Mouse (Mus musculus): ENCODE results near the gene Fam3b.

The Fam3b gene

DNA sequence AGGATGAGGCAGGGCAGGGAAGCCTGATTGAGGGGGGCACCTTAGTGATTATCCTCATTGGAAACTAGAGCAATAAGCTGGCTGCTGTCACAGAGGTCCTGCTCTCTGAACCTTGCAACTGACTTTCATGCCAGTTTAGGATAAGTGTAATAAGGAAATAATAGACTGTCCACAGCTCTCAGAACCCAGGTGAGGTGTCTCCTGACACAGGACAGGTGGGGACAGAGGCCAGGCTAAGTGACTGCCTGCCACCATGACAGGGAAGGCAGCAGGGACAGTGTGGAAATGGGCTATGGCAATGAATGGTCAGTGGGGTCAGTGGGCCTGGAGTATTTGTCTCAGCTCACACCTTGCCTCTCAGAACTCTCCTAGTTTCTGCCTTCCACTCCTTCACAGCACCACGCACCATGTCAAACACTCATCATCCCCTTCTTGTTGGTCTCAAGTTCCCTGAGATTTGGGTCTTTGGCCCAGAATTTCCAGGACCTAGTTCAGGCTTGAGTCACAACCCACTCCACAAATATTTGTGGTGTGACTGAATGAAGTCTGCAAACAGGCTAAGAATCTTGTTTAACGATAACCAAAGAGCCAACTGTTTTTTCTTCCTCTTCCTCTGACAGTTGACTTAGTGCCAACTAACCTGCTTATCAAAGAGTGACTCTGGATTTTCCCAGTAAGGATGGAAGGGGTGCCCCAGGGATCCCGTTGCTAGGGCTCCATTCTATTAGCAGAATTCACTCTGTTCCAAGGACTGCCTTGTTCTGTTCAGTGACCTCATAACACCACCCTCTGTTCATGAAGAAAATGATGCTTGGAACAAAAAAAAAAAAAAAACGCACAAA is at the start of gene Fam3b:
TSS of gene Fam3b (minus strand) at position 718 of the 842 bp plus-strand sequence.
- no peak for DNase-seq (ENCODE audit: extremely low read depth, insufficient read length, low spot score)

DNA sequence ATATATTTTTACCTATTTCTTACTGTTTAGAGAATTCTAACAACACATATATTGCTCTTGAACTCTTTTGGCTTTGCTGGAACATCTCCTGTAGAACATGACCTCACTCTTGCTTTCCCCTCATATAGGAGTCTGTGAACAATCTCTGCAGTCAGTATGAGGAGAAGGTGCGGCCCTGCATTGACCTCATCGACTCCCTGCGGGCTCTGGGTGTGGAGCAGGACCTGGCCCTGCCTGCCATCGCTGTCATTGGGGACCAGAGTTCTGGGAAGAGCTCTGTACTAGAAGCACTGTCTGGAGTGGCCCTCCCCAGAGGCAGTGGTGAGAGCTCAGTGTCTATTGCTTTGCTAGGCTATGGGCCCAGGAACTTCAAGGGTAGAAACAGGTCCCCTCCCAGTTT is 29.7 kb upstream of the Fam3b start:
- DNase-seq (ENCODE audit: extremely low read depth, insufficient read length, low spot score) = no peak

DNA sequence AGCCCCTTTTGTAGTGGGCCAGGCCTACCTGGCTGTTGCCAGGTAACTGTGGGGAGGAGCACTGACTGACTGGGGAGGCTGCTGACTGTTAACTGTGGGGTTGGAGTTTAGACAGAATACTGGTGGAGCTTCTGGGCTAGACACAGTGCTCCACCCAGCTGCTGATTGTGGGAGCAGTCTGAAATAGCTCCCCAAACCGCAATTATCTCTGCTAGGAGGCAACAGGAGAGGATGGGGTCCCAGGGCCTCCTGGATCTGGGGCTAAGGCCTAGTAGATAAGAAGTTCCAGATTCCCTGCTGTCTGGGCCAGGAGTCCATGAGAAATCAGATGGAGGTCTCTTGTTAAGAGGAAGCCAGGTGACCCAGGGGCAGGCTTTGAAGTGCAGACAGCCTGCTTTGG is 22.2 kb upstream of the Fam3b start:
- DNase-seq (ENCODE audit: extremely low read depth, insufficient read length, low spot score) = no peak

DNA sequence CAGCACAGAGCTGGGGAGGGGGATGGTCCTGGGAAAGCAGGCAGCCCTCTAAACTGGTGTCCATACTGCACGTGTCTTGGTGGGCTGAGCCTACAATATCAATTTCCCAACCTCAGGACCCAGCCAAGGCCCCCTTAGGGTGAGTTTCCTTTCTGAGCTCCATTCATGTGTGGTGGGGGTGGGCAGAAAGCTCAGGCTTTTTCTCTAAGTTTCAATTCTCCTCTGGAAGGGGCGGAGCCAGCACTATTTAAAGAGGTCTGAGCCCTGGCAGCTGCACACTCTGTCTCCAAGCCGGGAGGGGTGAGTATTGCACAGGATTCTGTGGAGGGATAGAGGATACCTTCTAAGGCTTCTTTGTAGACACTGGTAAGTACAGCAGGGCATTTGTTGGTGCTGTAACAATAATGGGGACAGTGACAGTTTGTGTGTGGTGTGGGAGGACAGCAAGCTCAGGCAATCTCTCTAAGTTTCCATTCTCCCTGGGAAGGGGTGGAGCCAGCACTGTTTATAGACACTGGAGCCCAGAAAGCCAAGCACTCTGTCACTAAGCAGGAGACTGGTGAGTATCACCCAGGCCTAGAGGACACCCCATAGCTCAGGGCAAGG is 21.3 kb upstream of the Fam3b start:
- no peak for DNase-seq (ENCODE audit: extremely low read depth, insufficient read length, low spot score)

DNA sequence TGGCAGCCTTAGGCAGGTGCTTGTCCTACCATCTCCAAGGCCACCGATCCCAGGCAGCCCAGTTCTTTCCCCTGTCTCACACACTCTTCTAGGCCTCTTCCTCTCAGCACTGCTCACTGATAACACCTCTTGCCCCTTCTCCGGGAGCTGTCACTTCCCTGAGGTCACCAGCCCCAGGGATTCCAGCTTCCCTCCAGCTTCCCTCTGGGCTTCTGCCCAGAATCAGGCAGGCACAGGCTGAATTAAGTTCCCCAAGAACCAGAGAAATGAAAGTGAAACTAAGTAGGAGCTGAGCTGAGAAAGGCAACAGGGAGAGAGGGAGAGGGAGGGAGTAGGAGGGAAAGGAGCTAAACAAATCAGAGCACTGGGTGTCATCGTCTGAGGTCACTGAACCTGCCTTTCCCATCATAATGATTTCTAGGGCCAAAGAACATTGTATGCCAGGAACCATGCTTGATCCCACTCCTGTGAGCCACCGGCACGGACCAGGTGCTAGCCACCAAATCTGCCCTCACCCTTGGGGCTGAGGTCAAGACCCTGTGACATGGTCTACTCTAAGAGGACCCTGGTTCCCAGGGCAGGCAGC is 20.4 kb upstream of the Fam3b start:
- DNase-seq (ENCODE audit: extremely low read depth, insufficient read length, low spot score) = peak; percentile 72

DNA sequence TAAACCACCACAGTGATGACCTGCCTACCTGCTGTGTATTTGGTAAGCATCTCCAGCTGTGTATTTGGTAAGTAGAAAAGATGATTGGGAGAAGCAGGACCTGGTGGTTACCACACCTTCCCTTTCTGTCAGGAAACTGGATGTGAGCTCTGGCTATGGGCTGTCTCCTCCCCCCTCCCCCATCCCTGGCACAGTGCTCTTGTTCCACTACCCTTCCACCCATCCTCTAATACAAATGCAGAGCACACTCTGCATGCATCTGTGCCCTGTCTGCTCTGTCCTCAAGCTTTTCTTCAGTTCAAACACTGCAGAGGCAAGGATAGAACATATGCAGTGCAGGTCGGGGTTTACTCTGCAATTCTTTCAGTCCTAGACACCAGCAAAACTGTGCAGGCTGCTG is 19.8 kb upstream of the Fam3b start:
- no peak for DNase-seq (ENCODE audit: extremely low read depth, insufficient read length, low spot score)

DNA sequence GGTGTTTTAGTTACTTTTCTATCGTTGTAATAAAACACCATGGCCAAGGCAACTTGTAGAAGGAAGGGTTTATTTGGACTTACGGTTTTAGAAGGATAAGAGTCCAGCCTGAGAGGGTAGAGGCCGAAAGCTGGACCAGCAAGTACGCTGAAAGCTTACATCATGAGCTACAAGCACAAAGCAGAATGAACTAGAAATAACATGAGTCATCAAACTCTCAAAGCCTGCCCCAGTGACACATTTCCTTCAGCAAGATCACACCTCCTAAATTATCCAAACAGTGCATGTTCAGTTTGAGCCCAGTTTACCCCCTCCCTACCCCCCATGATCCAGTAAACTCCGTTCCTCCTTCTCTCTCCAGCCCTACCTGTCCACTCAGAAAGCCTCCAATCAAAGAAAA is 19.1 kb upstream of the Fam3b start:
- DNase-seq (ENCODE audit: extremely low read depth, insufficient read length, low spot score) = no peak

DNA sequence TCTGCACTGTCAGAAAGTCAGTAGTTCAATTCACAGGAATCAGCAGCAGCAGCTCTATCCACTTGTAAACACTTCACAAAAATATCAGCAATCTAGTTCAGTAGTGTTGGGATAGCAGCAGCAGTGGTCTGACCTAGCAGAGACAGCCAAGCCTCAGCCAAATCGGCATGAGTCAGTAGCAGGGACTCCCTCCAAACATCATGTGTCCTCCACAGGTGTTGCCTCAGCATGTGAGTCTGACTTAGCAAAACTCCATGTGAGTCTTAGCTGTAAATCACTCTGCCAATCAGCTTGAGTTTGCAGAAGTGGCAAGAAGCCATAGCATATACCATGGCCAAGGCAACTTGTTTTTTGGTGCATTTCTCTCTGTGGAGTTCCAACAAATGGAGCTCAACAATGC is 18.5 kb upstream of the Fam3b start:
- no peak for DNase-seq (ENCODE audit: extremely low read depth, insufficient read length, low spot score)

DNA sequence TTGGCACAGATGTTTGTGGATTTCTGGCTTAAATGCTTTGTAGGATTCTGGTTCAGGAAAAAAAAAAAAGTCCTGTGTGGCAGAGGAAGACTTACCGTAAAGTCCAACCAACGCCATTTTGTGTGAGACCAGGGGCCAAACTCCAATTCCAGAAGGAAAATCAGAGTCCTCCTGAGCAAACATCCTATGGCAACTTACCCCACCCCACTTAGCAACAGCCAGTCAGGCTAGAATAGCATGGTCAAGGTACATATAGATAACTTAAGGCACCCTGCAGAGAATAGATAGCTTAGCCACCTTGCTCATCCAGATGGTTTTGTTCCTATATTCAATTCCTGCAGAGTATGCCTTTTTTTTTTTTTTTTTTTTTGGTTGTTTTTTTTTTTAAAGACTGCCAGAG is 14.6 kb upstream of the Fam3b start:
- DNase-seq (ENCODE audit: extremely low read depth, insufficient read length, low spot score) = no peak

DNA sequence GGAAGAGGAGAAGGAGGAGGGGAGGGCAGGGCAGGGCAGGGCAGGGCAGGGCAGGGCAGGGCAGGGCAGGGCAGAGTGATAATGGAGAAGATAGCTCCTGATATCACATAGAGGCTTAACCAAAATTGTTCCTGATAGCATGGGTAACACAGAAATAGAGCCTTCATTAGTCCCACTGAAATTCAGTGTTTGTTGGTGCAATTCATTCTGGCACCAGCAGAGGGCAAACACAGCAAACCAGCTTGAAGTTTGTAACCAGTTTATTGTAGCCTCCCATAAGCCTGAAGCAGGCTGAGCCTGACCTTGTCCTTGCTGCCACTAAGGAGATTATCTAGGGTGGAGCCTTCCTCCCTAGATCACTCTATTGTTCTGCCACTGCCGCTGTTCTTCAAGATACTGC is 8.4 kb upstream of the Fam3b start:
- DNase-seq (ENCODE audit: extremely low read depth, insufficient read length, low spot score) = no peak

DNA sequence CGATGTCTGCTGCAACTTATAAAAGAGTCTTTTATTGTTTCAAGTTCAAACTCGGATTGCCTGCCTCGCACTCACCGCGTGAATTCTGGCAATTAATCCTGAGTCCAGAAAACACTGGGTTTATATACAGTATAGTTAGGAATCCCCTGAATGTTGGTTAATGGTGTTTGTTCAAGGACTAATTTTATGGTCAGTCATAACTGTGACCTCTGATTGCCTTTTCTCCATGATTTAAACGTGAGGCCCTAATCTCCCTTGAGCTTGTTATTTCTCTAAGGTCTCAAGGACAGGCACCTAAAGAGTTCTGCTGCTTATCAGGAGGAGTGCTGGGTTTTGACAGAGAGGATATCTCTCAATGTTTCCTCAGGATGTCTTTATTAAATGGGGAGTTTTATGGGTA is 7.4 kb upstream of the Fam3b start:
- no peak for DNase-seq (ENCODE audit: extremely low read depth, insufficient read length, low spot score)

DNA sequence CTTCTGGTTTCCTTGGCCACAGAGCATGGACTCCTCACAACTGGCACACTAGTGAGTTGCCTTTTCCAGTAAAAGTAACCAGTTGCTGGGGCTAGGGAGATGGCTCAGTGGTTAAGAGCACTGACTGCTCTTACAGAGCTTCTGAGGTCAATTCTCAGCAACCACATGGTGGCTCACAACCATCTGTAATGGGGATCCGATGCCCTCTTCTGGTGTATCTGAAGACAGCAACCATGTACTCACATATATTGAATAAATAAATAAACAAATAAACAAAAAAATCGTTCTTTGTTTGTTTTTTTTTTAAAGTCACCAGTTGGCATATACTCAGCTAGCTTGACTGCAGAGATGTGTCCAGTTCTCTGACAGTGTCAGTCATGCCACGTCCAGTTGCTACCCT is 1.7 kb upstream of the Fam3b start:
- DNase-seq (ENCODE audit: extremely low read depth, insufficient read length, low spot score) = no peak

DNA sequence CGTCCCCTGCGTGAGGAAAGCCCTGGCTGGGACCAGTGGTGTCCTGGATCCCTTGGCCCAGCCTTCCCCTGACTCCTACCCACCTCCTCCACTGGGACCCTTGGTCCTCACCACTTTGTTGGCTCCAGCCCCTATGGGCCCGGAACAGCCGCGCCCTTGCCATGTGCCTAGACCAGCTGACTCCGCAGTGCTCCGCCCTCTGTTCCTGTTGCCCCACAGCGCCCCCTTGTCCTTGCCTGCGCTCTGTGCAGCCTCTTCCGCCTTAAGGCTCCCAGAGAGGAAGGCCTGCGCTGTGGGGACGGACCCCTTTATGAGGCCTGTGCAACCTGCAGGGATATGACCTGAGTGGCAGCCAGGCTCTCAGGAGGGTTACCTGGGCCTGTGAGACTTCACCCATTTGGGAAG is 2.3 kb downstream of the Fam3b start:
- DNase-seq (ENCODE audit: extremely low read depth, insufficient read length, low spot score) = no peak

DNA sequence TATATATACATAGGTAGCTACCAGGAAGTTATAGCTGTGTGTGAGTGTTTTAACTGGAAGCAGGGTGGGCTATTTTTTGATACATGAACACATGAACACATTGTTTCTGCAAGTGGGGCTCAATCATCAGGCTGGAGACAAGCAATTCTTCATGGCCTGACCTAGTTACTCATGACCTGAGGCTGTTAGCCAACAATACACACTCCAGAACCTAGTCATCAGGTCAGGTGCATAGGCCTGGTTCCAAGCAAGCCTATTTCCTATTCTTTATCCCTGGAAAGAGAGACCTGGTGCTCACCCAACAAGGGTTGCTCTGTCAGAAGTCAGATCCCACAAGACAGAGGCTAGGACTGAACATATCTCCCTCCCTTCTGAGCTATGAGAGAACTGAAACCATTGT is 3.1 kb downstream of the Fam3b start:
- DNase-seq (ENCODE audit: extremely low read depth, insufficient read length, low spot score) = no peak

DNA sequence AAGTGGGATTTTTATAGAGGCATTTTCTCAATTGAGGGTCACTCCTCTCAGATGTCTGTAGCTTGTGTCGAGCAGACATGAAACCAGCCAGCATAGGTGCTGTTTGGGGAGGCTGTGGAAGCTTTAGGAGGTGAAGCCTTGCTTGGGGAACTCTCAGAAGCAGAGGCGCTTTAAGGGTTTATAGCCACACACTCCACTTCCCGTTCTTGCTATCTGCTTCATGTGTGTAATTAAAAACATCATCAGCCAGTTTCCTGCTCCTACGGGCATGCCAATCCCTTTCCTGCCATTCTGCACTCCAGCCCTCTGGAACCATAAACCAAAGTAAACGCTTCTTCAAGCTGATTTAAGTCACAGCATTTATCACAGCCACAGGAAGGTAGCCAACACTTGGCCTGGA is 3.8 kb downstream of the Fam3b start:
- no peak for DNase-seq (ENCODE audit: extremely low read depth, insufficient read length, low spot score)

DNA sequence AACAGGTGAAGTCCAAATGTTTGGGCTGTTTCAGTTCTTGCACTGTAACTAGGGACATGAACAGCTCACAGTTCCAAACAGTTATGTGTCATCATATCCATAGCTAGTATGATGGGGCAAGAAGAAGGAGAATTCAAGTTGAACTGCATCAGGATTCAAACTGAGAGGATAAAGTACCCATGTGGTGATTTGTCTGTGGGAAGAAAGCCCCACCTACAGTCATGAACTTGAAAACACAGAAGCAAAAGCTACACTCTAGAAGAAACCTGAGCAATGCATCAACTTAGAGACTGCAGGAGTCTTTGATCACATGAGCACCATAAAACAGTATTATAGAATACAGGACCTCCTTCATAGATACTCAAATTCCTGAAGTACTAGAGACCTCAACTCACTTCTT is 6.8 kb downstream of the Fam3b start:
- DNase-seq (ENCODE audit: extremely low read depth, insufficient read length, low spot score) = no peak

DNA sequence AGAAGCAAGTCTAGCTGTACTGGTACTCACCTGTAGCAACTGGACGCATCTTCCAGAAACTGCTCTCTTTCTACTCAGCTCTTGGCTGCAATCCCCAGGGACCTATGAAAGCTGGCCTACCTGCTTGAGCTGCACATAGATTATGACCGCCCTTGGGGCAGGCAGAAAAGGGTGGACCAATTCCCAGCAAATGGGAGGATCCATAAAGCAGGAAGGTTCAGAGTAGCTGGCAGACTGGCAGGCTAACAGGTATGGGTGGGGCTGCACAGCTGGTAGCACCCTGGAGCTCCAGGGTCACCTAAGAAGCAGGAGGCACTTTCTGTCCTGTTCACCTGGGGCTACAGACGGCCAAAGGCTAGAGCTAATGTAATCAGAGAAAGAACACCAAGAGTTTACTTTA is 9.8 kb downstream of the Fam3b start:
- no peak for DNase-seq (ENCODE audit: extremely low read depth, insufficient read length, low spot score)

DNA sequence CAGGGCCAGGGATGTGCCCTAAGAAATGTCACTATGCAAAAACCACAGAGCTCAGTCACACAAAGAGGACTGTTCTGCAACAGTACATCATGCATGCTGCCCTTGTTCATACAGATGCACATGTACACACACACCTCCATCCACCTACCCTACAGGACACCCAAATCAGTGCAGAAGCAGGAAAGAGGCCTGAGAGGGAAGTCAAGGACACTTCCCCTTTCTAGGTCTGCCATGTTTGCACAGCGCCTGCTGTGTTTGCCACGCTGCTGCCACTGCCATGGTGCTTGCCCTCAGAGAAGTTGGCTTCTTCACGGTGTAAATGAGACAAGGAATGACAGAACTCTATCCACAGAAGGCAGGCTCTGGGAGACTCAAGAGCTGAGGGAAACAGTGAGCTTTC is 10.8 kb downstream of the Fam3b start:
- no peak for DNase-seq (ENCODE audit: extremely low read depth, insufficient read length, low spot score)

DNA sequence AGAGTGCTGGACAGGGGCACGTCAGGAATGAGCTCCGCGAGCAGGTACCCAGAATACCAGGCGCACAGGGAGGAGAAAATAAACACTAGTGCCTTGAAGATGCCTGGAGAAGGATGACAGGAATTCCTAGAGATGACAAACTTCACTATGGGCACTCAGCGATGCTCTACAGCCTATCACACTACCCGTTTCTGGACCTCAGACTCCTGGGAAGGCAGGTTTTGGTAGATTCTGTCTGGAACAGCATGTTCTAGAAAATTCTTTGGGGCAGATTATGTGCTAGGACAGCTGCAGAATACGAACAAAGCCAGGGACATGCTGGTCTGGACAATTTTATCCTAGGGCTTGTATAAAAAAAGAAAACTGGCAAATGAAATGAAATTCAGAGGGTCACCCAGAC is 13.7 kb downstream of the Fam3b start:
- no peak for DNase-seq (ENCODE audit: extremely low read depth, insufficient read length, low spot score)

DNA sequence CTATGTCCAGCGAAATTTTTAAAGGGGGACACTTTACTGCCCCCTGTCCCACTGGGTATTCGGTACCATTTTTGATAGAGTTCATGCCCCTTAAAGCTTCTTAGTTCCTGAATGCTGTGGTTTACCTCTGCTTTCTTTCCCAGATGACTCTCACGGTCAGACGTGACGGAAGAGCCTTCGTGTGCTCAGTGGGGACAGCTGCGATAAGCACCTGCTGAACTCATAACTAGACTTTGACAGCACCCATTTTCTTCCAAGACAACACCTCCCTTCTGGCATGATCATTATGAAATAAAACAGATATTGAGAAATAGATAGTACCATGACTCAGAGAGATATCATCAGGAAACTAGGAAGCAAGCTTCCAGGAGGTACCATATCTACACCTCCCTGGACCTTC is 15.2 kb downstream of the Fam3b start:
- no peak for DNase-seq (ENCODE audit: extremely low read depth, insufficient read length, low spot score)

DNA sequence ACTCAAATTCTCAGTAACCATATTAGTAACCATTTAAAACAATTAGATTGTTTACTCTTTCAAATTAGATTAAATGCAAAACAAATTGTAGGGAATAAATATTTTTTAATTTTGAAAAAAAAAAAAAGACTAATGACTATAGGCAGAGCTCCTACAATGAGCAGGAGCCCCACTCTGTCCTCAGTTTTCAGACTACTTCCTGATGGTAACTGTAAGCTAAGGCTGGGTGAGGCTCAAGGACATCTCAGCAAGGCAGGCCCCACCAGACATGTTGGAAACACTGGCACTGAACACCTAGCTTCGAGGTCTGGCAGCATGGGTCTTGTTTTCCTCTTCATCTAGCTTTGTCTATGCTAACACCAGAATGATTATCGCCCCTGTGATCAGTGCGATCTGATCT is 16.5 kb downstream of the Fam3b start:
- DNase-seq (ENCODE audit: extremely low read depth, insufficient read length, low spot score) = no peak

DNA sequence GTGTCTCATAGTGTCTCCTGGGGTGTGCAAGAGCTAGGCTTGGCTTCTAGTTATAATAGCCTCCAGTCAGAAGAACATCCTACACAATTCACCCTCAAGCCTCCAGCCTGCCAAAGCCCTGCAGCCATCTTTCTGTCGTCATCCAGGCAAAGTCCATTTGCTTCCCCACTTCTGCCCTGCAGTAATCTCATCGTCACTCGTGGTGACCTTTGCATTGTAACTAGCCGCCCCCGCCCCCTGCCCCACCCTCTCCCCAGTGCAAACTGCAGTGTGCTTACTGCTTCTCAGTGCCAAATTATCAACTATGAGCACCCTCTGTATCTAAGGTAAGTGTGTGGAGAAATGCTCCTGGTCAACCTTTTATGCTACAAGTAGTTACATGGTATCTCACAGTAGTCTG is 16.9 kb downstream of the Fam3b start:
- no peak for DNase-seq (ENCODE audit: extremely low read depth, insufficient read length, low spot score)
